Mouse (Mus musculus) right cerebral cortex, postnatal 10 days (tissue): ENCODE measurements around the gene Adra1d.

Experiments
- DNase-seq, 2 experiments: peaks; one replicate each; pipeline ENCODE4 v3.0.0; 2021; ENCODE audit warnings: low spot score in 2 of 2

The Adra1d gene

GRCm38 (mm10) chr2:131496125-131496820 is 65.8 kb downstream of the Adra1d start:
- DNase-seq: no peak
